Mouse (Mus musculus): Measurements from ENCODE around the gene Lsr.
"Not testable (repeated sequence)": the region's sequence is repeated elsewhere in the genome, so short reads cannot be mapped to it uniquely, and the experiment has no call there.

Lsr gene

DNA sequence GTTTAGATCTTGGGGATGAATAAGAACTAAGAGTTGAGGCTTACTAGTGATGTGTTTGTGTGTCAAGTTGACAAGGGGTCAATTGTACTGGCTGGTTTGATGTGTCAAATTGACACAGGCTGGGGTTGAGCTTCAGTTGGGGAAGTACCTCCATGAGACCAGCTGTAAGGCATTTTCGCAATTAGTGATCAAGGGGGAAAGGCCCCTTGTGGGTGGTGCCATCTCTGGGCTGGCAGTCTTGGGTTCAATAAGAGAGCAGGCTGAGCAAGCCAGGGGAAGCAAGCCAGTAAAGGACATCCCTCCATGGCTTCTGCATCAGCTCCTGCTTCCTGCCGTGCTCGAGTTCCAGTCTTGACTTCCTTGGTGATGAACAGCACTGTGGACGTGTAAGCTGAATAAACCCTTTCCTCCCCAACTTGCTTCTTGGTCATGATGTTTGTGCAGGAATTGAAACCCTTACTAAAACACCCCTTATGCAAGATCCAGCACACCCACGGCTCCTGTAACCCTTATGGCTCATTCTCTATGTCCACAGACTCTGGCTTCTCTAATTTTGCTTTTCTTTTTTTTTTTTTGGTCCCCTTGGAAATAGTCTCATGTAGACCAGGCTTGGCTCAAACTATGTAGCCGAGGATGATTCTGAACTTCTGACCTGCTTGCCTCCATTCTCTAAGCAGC lies 37.7 kb downstream of the Lsr start:
- not testable (repeated sequence) for DNase-seq (ENCODE audit: low spot score in 2 of 2)

DNA sequence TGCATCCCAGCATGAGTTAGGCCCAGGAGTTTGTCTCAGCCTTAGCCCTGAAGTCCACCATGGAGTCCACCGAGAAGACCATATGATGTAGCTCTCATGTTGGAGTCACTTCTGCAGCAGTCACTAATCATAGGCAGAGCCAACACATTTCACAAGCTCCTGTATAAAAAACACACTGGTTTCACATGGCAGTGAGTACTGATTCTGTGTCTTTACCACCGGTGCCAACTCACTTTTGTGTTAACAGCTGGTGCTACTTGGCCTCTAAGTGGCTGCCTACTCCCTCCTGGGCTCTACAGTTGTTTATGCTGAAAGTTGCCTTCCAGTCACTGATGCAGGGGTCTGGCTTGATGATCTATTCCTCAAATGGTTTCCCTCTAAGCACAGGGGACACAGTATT lies 48.7 kb downstream of the Lsr start, which contains the start of gene Hamp2:
Gene Hamp2, minus strand, starts transcription at position 101 of the 400 bp plus-strand sequence.
- not testable (repeated sequence) for DNase-seq (ENCODE audit: low spot score in 2 of 2)

DNA sequence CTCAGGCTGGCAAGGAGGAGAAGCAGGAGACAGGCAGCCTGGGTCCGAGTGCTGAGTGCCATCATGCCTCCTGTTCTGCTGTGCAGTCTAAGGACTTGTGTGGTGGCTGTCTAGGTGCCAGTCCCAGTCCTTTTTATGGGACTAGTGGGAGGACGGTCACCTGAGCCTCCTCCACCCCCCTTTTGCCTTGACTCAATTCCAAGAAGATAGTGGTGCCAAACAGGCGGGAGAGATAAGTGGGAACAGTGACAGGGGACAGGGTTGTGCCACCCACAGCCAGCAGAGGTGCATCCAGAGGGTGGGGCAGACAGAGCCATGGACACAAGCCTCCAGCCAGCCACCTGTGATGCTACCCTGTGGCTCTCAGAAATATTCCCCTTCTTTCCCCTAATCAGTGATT lies 49.2 kb downstream of the Lsr start:
- no peak for DNase-seq (ENCODE audit: low spot score in 2 of 2)

DNA sequence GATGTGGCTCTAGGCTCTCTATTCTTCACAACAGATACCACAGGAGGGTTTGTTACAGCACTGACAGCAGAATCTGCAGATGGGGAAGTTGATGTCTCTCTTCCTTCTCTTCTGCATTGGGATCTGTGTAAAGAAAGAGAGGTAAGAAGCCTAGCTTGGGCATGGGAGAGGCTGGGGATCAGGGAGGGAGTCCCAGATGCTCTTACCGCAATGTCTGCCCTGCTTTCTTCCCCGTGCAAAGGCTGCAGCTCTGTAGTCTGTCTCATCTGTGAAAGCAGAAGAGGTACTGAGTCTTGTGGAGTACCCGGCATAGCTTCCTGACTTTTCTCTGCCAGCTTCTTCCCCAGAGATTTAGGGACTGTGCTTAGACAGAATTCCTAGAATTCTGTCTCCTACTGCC lies 50.8 kb downstream of the Lsr start:
- not testable (repeated sequence) for DNase-seq (ENCODE audit: low spot score in 2 of 2)

DNA sequence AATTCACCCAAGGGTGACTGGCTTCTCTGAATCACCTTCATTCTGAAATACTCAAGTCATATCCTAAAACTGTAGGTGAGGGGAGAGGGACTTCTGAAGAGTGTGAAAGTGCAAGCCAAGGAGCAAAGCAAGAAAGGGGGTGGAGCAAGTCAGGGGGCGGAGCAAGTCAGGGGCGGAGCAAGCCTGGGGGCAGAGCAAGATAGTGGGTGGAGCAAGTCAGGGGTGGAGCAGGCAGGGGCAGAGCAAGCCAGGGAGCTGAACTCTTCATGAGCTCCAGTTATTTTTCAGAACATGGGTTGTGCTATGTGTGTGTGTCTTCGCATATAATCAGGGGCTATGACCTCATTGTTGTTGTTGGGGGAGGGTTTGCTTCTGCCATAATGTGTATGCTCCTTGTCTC lies 53.0 kb downstream of the Lsr start:
- DNase-seq (ENCODE audit: low spot score in 2 of 2): no peak

DNA sequence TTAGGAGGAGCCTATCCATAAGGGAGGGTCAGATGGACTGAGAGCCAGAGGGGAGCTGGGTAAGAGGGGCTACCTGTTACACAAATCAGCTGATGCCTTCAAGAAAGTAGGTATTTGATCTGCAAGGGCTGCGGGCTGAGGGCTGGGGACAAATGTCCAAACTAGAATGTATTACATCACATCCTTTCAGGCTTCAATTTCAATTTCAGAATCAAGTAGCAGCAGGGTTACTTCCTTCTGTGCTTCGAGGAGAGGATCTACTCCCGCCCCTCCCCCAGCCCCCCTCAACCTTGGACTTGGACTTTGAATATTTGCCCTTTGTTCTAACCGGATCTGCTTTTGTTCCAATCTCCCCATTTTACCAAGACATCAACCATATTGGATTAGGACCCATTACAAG lies 56.0 kb downstream of the Lsr start:
- DNase-seq (ENCODE audit: low spot score in 2 of 2): no peak

DNA sequence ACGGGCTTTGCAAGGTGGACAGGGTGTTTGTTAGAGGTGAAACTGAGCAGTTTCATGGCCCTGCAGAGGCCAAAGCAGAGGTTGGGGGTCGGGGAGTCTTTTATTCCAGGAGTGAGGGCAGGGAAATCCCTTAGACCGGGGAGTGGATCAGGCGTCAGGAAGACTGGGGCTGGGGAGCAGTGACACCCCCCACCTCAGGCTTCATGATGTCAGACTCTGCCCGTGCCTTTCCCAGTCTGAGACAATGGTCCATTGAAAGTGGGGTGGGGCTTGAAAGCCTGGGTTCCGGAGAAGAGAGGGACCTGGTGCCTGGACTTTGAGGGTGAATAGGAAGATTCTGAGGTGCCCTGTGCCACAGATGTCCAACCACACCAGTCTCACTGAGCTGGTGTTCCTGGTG lies 56.6 kb downstream of the Lsr start:
- no peak for DNase-seq (ENCODE audit: low spot score in 2 of 2)

DNA sequence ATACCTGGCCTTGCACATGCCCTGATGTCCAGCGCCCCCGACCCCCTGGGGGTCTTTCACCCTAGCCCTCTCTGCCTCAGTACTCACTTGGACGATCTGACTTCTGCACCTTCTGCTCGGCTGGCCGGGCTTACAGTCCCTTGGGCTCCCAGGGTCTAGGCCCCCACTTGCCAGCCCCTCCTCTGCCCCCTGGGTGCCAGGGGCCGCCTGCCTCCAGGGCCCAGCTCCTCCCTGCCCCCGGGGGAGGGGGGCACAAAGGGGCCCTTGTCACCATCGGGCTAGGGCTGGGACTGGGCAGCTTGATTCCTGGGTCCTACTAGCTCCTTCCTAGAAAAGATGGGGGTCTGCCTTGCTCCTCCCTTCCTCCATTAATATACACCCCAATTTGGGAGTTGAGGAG lies 58.5 kb downstream of the Lsr start, which contains the start of gene Mag:
Gene Mag, minus strand, starts transcription at position 142 of the 400 bp plus-strand sequence.
- DNase-seq (ENCODE audit: low spot score in 2 of 2): no peak

DNA sequence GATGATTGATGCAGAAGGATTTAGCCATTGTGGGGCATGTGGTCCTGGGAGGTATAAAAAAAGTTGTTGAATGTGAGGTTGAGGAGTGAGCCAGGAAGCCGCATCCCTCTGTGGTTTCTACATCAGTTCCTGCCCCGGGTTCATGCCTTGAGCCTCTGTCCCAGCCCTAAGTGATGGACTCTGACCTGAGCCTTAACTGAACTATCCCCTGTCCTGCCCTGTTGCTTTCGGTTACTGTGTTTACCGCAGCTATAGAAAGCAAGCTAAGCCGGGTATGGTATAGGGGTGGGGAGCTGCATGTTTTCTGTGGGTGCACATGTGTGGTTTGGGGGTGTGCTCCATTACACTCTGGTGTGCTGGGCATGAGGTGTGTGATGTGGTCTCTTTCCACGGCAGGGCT lies 63.5 kb downstream of the Lsr start:
- DNase-seq (ENCODE audit: low spot score in 2 of 2): no peak

DNA sequence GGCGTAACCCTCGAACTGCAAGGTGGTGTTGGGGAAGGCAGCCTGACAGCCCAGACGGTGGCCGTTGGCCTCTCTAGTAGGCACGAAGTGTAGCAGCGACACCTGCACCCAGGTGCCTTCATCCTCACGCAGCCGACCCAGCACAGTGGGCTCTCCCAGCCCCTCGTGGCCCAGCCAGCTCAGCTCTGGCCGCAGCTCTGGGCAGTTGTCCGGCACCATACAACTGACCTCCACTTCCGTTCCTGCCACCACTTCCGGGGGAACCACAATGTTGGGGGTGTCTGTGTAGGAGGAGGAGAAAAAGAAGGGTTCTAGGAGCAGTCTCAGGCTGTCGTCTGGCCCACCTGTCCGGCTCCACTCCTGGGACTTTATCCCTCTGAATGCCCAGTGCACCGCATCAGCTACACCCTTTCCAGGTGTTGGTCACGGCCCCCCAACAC lies 64.3 kb downstream of the Lsr start:
- no peak for DNase-seq (ENCODE audit: low spot score in 2 of 2)

DNA sequence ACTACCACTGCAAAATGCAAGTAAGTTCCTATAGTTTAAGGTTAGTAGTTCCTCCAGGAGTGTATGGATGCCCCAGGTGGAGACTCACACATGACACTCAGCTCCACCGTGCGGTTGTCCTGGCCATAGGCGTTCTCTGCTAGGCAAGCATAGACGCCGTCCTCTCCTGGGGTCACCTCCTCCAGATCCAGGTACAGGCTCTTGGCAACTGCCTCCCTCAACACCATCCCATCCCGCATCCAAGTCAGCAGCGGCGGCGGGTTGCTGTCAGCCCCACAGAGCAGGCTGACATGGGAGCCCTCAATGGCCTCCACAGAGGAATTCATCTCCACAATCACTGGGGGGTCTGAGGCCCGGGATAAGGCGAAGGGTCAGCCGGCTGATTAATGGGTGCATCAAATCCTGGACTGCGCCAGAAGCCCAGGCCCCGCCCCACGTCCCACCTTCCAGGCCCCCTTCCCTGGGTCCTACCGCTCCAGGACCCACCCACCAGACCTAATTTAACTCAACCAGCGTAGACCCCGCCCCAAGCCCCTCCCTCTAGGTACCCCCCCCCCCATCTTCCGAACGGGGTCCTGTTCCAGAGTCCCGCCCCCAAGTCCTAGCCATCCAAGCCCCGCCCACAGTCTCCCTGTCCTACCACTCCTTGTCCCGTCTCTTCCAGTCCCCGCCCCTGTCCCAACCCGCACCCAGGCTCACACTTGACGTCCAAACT lies 64.8 kb downstream of the Lsr start:
- no peak for DNase-seq (ENCODE audit: low spot score in 2 of 2)
